Mouse (Mus musculus) brain, embryonic 14.5 days (tissue): ENCODE data around the gene Apex2. TPM values are rescaled to one million over a fixed set of nuclear protein-coding genes. Genes with fewer than 3 reads are reported as not detected.

Source experiments
- DNase-seq: peaks from one replicate; pipeline ENCODE4 v3.0.0-alpha.2; 2011; ENCODE audit warnings: low read depth
- CTCF ChIP-seq: fragments of 200-500 bp; IDR thresholded peaks from 2 replicates; pipeline ENCODE4 v1.5.1; 2012; ENCODE audit warnings: inconsistent platforms, mild to moderate bottlenecking, moderate library complexity, borderline replicate concordance; ENCODE audit not compliant: insufficient read depth, insufficient read length; ENCODE audit errors: extremely low read depth
- POLR2A ChIP-seq: fragments of 200-500 bp; IDR thresholded peaks from 2 replicates; pipeline ENCODE4 v1.6.1; 2012; ENCODE audit warnings: mild to moderate bottlenecking, inconsistent platforms, borderline replicate concordance; ENCODE audit not compliant: poor library complexity, insufficient read depth, insufficient read length, severe bottlenecking; ENCODE audit errors: extremely low read depth
- polyA plus RNA-seq: library from polyadenylated mRNA; depleted of rRNA; stranded (reverse); fragments of >200 nt; gene quantifications from 2 replicates; pipeline ENCODE4 v1.2.3, GENCODE M21; 2012; rRNA removed

Apex2 gene
- polyA plus RNA-seq, 1 experiment, result 27.1 TPM

- peak; percentile 97 for DNase-seq
- peak; percentile 78 for TF ChIP-seq CTCF
- no peak for TF ChIP-seq POLR2A
These were observed 111.6 kb downstream of the Apex2 start for GRCm38 (mm10) chrX:150477854-150478780.

- TF ChIP-seq POLR2A (no peak), CTCF (no peak)
- no peak for DNase-seq
These were observed 118.3 kb downstream of the Apex2 start for GRCm38 (mm10) chrX:150471416-150471815.

Other genes with a start within 250 kb of the Apex2 start
- 57.9 and 59.9 TPM in 2 replicates for gene Tmem29, start 130.7 kb downstream of the Apex2 start, polyA plus RNA-seq
- 12.0 and 22.9 TPM in 2 replicates for gene Alas2, start 42.5 kb downstream of the Apex2 start, polyA plus RNA-seq
- gene Pfkfb1, start 1.6 kb downstream of the Apex2 start, polyA plus RNA-seq, result 6.2 and 6.4 TPM in 2 replicates
- gene Tro, start 67.7 kb upstream of the Apex2 start, polyA plus RNA-seq, result 128 and 130 TPM in 2 replicates
- gene Maged2, start 224.5 kb upstream of the Apex2 start, polyA plus RNA-seq, result 168 and 197 TPM in 2 replicates